Mouse (Mus musculus): ENCODE measurements around the gene Rln3. TPM values are rescaled to one million over a fixed set of nuclear protein-coding genes. Genes with fewer than 3 reads are reported as not detected.
"Not testable (repeated sequence)": the region's sequence is repeated elsewhere in the genome, so short reads cannot be mapped to it uniquely, and the experiment has no call there.

The Rln3 gene
- total and polyA plus RNA-seq, 3 experiments = not detected

DNA sequence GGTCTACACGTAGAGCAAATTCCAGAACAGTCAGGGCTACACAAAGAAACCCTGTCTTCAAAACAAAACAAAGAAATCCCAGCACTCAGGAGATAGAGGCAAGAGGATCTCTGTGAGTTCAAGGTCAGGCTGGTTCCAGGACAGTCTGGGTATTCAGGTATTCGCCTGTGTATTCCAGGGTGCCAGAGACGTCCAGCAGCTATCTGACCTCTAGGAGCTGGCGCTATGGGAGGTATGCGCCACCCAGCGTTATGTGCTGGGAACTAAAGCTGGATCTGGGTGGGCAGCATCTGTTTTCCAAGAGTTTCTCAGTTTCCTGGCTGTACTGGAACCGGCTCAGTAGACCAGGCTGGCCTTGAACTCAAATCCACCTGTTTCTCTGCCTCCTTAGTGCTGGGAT is 36.4 kb downstream of the Rln3 start:
- dilution Hi-C loops (cut with MboI; ENCODE audit: extremely low pct_ligation_motif_present, extremely low pct_unique_long_range_greater_than_20kb, low sequenced_read_pairs) (no loop called here), in situ Hi-C loops (cut with MboI; ENCODE audit: low pct_ligation_motif_present, low pct_unique_long_range_greater_than_20kb, low sequenced_read_pairs) (no loop called here)
- Histone ChIP-seq H3K9me3 (replicated peaks; ENCODE audit: low read length) (peaks cover 5% of the 10 kb centered on the region), H3K79me2 (replicated peaks; ENCODE audit: control insufficient read depth, extremely low read depth, insufficient read depth, poor library complexity, severe bottlenecking) (no peaks in the 10 kb centered on the region), H3K36me3 (replicated peaks in 1 of 2; ENCODE audit: control insufficient read depth in 1 of 2, insufficient read depth in 1 of 2, low read length in 1 of 2) (no peaks in the 10 kb centered on the region), H3K27me3 (replicated peaks) (peaks cover 30% of the 10 kb centered on the region), H3K4me1 (ENCODE audit: control insufficient read depth in 1 of 2, insufficient read depth in 2 of 2) (peaks cover 9 to 32% of the 10 kb centered on the region in 2 experiments), H3K27ac (ENCODE audit: insufficient read depth, low read depth) (no peak overlapping the region), H3K9ac (ENCODE audit: insufficient read depth, low read depth) (no peak overlapping the region), H3K4me2 (ENCODE audit: insufficient read depth, low read depth, poor library complexity, severe bottlenecking) (no peak overlapping the region), H3K4me3 (replicated peaks in 1 of 3; ENCODE audit: low read depth in 2 of 3, low read length in 2 of 3, poor library complexity in 1 of 3) (no peak overlapping the region)
- TF ChIP-seq EP300 (IDR thresholded peaks at IDR 0.05; ENCODE audit: low read length) (no peak), CTCF (conservative IDR thresholded peaks at IDR 0.05 in 1 of 2, IDR thresholded peaks at IDR 0.05 in 1 of 2; ENCODE audit: low read depth in 2 of 2, low read length in 2 of 2) (no peak), POLR2AphosphoS2 (IDR thresholded peaks at IDR 0.05; ENCODE audit: low read depth, low read length) (no peak), CHD1 (IDR thresholded peaks at IDR 0.05; ENCODE audit: low read depth, low read length) (no peak), MAFK (IDR thresholded peaks at IDR 0.05; ENCODE audit: insufficient replicate concordance, low read length) (no peak), SMC3 (IDR thresholded peaks at IDR 0.05; ENCODE audit: low read depth, low read length) (no peak), MAZ (IDR thresholded peaks at IDR 0.05; ENCODE audit: low read depth, low read length) (no peak), NRF1 (IDR thresholded peaks at IDR 0.05; ENCODE audit: low read depth, low read length) (no peak)
- no peak for DNase-seq (ENCODE audit: extremely low read depth)

DNA sequence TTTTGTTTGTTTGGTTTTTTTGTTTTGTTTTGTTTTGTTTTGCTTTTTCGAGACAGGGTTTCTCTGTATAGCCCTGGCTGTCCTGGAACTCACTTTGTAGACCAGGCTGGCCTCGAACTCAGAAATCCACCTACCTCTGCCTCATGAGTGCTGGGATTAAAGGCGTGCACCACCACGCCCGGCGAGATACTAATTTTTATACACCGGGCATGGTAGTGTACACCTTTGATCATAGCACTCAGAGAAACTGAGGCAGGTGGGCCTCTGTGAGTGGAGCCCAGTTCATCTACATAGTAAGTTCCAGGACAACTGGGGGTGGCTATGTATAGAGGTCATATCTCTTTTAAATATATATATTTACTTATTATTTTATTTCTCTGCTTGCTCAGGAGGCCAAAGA is 39.3 kb downstream of the Rln3 start:
- peaks cover 12 to 27% of the 10 kb centered on the region in 2 experiments for H3K36me3 ChIP-seq (replicated peaks in 1 of 2; ENCODE audit: control insufficient read depth in 1 of 2, insufficient read depth in 1 of 2, low read length in 1 of 2)
- H3K79me2 ChIP-seq (replicated peaks; ENCODE audit: control insufficient read depth, extremely low read depth, insufficient read depth, poor library complexity, severe bottlenecking); H3K9me3 ChIP-seq (replicated peaks; ENCODE audit: low read length); DNase-seq (ENCODE audit: extremely low read depth); dilution Hi-C loops (cut with MboI; ENCODE audit: extremely low pct_ligation_motif_present, extremely low pct_unique_long_range_greater_than_20kb, low sequenced_read_pairs); H3K4me3 ChIP-seq (replicated peaks in 1 of 3; ENCODE audit: low read depth in 2 of 3, low read length in 2 of 3, poor library complexity in 1 of 3); H3K27ac ChIP-seq (ENCODE audit: insufficient read depth, low read depth); in situ Hi-C loops (cut with MboI; ENCODE audit: low pct_ligation_motif_present, low pct_unique_long_range_greater_than_20kb, low sequenced_read_pairs); H3K27me3 ChIP-seq (replicated peaks): not testable (repeated sequence)
- H3K4me2 ChIP-seq (ENCODE audit: insufficient read depth, low read depth, poor library complexity, severe bottlenecking) = 0 out of 2 replicates have a peak overlapping the region, but pooled peaks have one; percentile 62
- H3K4me1 ChIP-seq (ENCODE audit: control insufficient read depth in 1 of 2, insufficient read depth in 2 of 2) = peaks cover 8 to 30% of the 10 kb centered on the region in 2 experiments
- peak overlapping the region; percentile 86; the same call in 1 of the 2 replicates for H3K9ac ChIP-seq (ENCODE audit: insufficient read depth, low read depth)

DNA sequence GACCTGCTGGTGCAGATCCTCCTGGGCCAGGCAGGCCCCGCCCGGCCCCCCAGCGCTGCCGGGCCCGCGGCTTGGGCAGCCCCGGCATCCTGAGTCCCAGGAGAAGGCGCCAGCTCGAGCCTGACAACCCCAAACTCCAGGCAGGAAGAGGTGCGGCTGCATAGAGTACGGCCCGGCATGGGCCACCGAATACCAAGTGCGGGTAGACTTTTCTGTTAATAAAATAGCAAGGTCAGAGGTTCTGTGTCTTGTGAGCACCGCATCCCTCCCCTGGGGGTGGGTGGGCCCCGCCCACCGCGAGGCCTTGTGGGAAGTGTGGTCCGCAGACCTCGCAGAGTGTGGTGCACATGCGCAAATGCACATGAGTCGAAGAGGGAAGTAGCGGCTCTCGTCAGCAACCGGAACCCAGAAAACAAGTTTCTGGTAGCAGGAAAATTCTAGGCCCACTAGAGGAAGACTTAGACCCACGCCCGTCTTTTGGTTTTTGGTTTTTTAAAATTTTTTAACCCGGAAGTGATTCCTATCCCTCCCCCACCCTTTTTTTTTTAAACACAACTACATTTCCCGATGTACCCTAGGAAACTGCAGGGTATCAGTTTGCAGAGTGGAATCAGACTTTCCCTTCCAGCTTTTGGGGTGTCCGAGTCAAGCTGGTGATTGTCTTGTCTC is 40.1 kb downstream of the Rln3 start:
- in situ Hi-C loops (cut with MboI; ENCODE audit: low pct_ligation_motif_present, low pct_unique_long_range_greater_than_20kb, low sequenced_read_pairs) (no loop called here), dilution Hi-C loops (cut with MboI; ENCODE audit: extremely low pct_ligation_motif_present, extremely low pct_unique_long_range_greater_than_20kb, low sequenced_read_pairs) (no loop called here)
- Histone ChIP-seq H3K27ac (ENCODE audit: insufficient read depth, low read depth) (peak overlapping the region; percentile 81), H3K27me3 (replicated peaks) (no peaks in the 10 kb centered on the region), H3K36me3 (replicated peaks in 1 of 2; ENCODE audit: control insufficient read depth in 1 of 2, insufficient read depth in 1 of 2, low read length in 1 of 2) (peaks cover 14 to 35% of the 10 kb centered on the region in 2 experiments), H3K79me2 (replicated peaks; ENCODE audit: control insufficient read depth, extremely low read depth, insufficient read depth, poor library complexity, severe bottlenecking) (no peaks in the 10 kb centered on the region), H3K4me2 (ENCODE audit: insufficient read depth, low read depth, poor library complexity, severe bottlenecking) (peak overlapping the region; percentile 62), H3K4me3 (replicated peaks in 1 of 3; ENCODE audit: low read depth in 2 of 3, low read length in 2 of 3, poor library complexity in 1 of 3) (peak overlapping the region; percentile 55 to 58 (median 55)), H3K9ac (ENCODE audit: insufficient read depth, low read depth) (peak overlapping the region; percentile 86), H3K9me3 (replicated peaks; ENCODE audit: low read length) (no peaks in the 10 kb centered on the region), H3K4me1 (ENCODE audit: control insufficient read depth in 1 of 2, insufficient read depth in 2 of 2) (peaks cover 9 to 27% of the 10 kb centered on the region in 2 experiments)
- DNase-seq (ENCODE audit: extremely low read depth) = peak; percentile 98
- TF ChIP-seq MAFK (IDR thresholded peaks at IDR 0.05; ENCODE audit: insufficient replicate concordance, low read length) (peak; percentile 40; the same call in 1 of the 2 replicates), ZMIZ1 (IDR thresholded peaks at IDR 0.05; ENCODE audit: low read depth, low read length) (no peak), USF2 (conservative IDR thresholded peaks at IDR 0.05; ENCODE audit: low read depth, low read length) (no peak), MYC (IDR thresholded peaks at IDR 0.05; ENCODE audit: low read depth, low read length) (peak; percentile 71; the same call in 1 of the 2 replicates), RAD21 (IDR thresholded peaks at IDR 0.05; ENCODE audit: low read depth, low read length) (no peak), USF1 (IDR thresholded peaks at IDR 0.05; ENCODE audit: low read depth, low read length) (no peak), GABPA (IDR thresholded peaks at IDR 0.05; ENCODE audit: insufficient replicate concordance, low read depth, low read length) (no peak; the same call in 1 of the 2 replicates), RCOR1 (conservative IDR thresholded peaks at IDR 0.05; ENCODE audit: low read depth, low read length) (no peak), MAX (IDR thresholded peaks at IDR 0.05; ENCODE audit: low read length) (no peak), CTCF (conservative IDR thresholded peaks at IDR 0.05 in 1 of 2, IDR thresholded peaks at IDR 0.05 in 1 of 2; ENCODE audit: low read depth in 2 of 2, low read length in 2 of 2) (no peak), CHD1 (IDR thresholded peaks at IDR 0.05; ENCODE audit: low read depth, low read length) (no peak), ZKSCAN1 (IDR thresholded peaks at IDR 0.05; ENCODE audit: borderline replicate concordance, low read depth, low read length) (no peak), MAZ (IDR thresholded peaks at IDR 0.05; ENCODE audit: low read depth, low read length) (0 out of 2 replicates have a peak, but pooled peaks have one; percentile 69), POLR2AphosphoS2 (IDR thresholded peaks at IDR 0.05; ENCODE audit: low read depth, low read length) (no peak), ETS1 (conservative IDR thresholded peaks at IDR 0.05; ENCODE audit: low read depth, low read length) (no peak; the same call in 1 of the 2 replicates), BHLHE40 (IDR thresholded peaks at IDR 0.05; ENCODE audit: low read depth, low read length) (peak; percentile 53; the same call in 1 of the 2 replicates), KAT2A (IDR thresholded peaks at IDR 0.05; ENCODE audit: insufficient replicate concordance, low read length) (peak; percentile 90; the same call in 1 of the 2 replicates), NRF1 (IDR thresholded peaks at IDR 0.05; ENCODE audit: low read depth, low read length) (peak; percentile 90), ELF1 (IDR thresholded peaks at IDR 0.05; ENCODE audit: low read depth, low read length) (peak; percentile 95), HCFC1 (IDR thresholded peaks at IDR 0.05; ENCODE audit: low read depth, low read length) (peak; percentile 93), PAX5 (IDR thresholded peaks at IDR 0.05; ENCODE audit: low read length) (no peak)
